Mouse (Mus musculus) thymus, adult 2 months (tissue): ENCODE measurements at regions not wholly inside any gene's neighbourhood (a gene's known extent, or its start where the extent isn't known, plus 50 kb on each side); places are given as distances from the start of the nearest gene placed in this dataset.

Source experiments
- CTCF ChIP-seq: fragments of 200-500 bp; IDR thresholded peaks from 2 replicates; pipeline ENCODE4 v1.5.1; 2012; ENCODE audit warnings: mild to moderate bottlenecking, control low read depth, low read length, moderate library complexity, borderline replicate concordance; ENCODE audit not compliant: control insufficient read depth, poor library complexity, insufficient read depth; ENCODE audit errors: extremely low read depth
- POLR2A ChIP-seq: fragments of 200-500 bp; IDR thresholded peaks from 2 replicates; pipeline ENCODE4 v1.6.1; 2012; ENCODE audit warnings: mild to moderate bottlenecking, low read length, control low read depth, moderate library complexity; ENCODE audit not compliant: control insufficient read depth, poor library complexity, insufficient read depth; ENCODE audit errors: extremely low read depth

DNA sequence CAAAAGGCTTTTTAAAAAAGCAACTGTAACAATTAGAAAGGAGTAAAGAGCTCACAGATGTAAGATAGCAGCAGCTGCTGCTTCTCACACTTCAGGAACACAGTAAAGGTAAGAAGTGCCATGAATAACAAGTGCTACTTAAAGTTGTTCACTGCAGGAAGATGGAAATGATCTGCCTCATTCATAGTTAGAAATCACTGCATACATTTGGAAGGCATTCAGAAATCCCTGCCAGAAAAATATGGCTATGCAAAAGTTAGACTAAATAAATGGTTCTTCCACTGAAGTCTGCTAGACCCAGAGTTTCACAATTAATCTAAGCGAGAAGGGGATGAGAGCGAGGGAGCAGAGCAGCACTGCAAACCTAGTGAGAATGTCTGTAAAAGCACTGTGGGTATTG, 102.5 kb upstream of the Htr2a start:
- TF ChIP-seq POLR2A (no peak), CTCF (no peak)
